Mouse (Mus musculus): ENCODE measurements around the gene Otulin. TPM values are rescaled to one million over a fixed set of nuclear protein-coding genes. Genes with fewer than 3 reads are reported as not detected.

Otulin gene
- polyA plus RNA-seq, 1 experiment = 36.9 TPM

DNA sequence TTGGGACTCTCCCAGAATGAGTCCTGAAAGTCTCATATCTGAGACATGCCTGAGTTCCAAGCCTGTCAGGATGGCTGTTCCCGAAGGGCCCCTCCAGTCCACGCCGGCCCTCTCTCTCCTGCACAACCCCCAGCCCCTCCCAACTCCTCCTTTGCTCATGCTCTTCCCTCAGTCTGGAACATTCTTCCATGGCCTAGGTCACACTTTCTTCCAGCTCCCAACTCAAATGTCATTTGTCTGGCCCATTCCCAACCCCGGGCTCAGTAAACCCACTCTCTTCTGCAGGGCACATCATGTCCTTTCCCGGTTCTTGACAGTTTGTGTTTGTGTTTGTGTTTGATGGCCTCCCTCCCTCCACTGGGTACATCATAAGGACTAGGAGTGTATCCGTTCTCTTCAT is 43.5 kb upstream of the Otulin start:
- Histone ChIP-seq H3ac (ENCODE audit: control insufficient read depth, insufficient read length) (no peak overlapping the region), H3K4me3 (no peak overlapping the region), H3K79me2 (ENCODE audit: control insufficient read depth, insufficient read depth) (no peaks in the 10 kb centered on the region), H3K36me3 (ENCODE audit: control insufficient read depth, insufficient read depth) (no peaks in the 10 kb centered on the region), H3K4me2 (ENCODE audit: low read depth) (no peak overlapping the region), H3K27me3 (ENCODE audit: control insufficient read depth, insufficient read depth, insufficient read length) (peaks cover 41% of the 10 kb centered on the region)
- TF ChIP-seq CEBPB (IDR thresholded peaks at IDR 0.05; ENCODE audit: insufficient read depth, poor library complexity, severe bottlenecking) = no peak

- H3K27me3 ChIP-seq (ENCODE audit: control insufficient read depth, insufficient read depth, insufficient read length) = peaks cover 40% of the 10 kb centered on the region
- H3K4me2 ChIP-seq (ENCODE audit: low read depth) = no peak overlapping the region
- H3K79me2 ChIP-seq (ENCODE audit: control insufficient read depth, insufficient read depth) = no peaks in the 10 kb centered on the region
- no peak overlapping the region for H3ac ChIP-seq (ENCODE audit: control insufficient read depth, insufficient read length)
- no peak overlapping the region for H3K4me3 ChIP-seq
- H3K36me3 ChIP-seq (ENCODE audit: control insufficient read depth, insufficient read depth) = no peaks in the 10 kb centered on the region
- TF ChIP-seq TCF12 (IDR thresholded peaks at IDR 0.05; ENCODE audit: insufficient read depth, poor library complexity, severe bottlenecking) (no peak), MYOG (IDR thresholded peaks at IDR 0.05; ENCODE audit: control insufficient read depth in 1 of 3, insufficient read depth in 1 of 3, insufficient read length in 2 of 3, low read depth in 2 of 3) (no peak), USF1 (IDR thresholded peaks at IDR 0.05; ENCODE audit: low read depth) (no peak), REST (IDR thresholded peaks at IDR 0.05; ENCODE audit: insufficient read depth, insufficient read length) (no peak), E2F4 (IDR thresholded peaks at IDR 0.05; ENCODE audit: insufficient read depth) (no peak), MYOD1 (IDR thresholded peaks at IDR 0.05; ENCODE audit: control insufficient read depth in 1 of 3, insufficient read length in 2 of 3, low read depth in 2 of 3) (no peak), MAX (IDR thresholded peaks at IDR 0.05; ENCODE audit: low read depth) (no peak), TCF3 (IDR thresholded peaks at IDR 0.05; ENCODE audit: insufficient read length, low read depth) (no peak), POLR2A (IDR thresholded peaks at IDR 0.05; ENCODE audit: insufficient read length, low read depth) (no peak), SRF (IDR thresholded peaks at IDR 0.05; ENCODE audit: control insufficient read depth, insufficient read length, low read depth) (no peak), POLR2AphosphoS2 (IDR thresholded peaks at IDR 0.05; ENCODE audit: insufficient read length, low read depth) (no peak), CEBPB (IDR thresholded peaks at IDR 0.05; ENCODE audit: insufficient read depth, poor library complexity, severe bottlenecking) (no peak)
These were observed 42.7 kb upstream of the Otulin start for GRCm38 (mm10) chr15:27673151-27673550.

DNA sequence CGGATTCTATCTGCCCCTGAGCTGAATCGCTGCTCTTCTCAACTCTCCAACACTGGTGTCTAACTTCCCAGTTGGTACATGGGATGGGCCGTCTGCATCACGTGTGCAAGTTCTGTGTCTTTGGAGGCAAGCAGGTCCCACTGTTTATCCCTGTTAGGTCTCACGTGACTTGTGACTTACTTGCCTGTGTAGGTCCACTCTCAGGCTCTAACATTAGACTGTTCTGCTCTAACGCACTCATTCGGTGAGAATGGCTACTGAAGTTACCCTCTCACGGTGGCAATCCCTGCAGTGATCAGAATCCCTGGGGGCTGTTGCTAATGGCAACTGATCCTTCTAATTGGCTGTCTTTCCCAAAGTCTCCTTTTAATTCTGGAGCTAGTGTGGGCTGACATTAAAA is 41.8 kb upstream of the Otulin start:
- Histone ChIP-seq H3K27me3 (ENCODE audit: control insufficient read depth, insufficient read depth, insufficient read length) (peaks cover 38% of the 10 kb centered on the region), H3ac (ENCODE audit: control insufficient read depth, insufficient read length) (no peak overlapping the region), H3K4me2 (ENCODE audit: low read depth) (no peak overlapping the region), H3K36me3 (ENCODE audit: control insufficient read depth, insufficient read depth) (no peaks in the 10 kb centered on the region), H3K79me2 (ENCODE audit: control insufficient read depth, insufficient read depth) (no peaks in the 10 kb centered on the region), H3K4me3 (no peak overlapping the region)
- TF ChIP-seq MYOD1 (IDR thresholded peaks at IDR 0.05; ENCODE audit: control insufficient read depth in 1 of 3, insufficient read length in 2 of 3, low read depth in 2 of 3) (no peak), POLR2AphosphoS2 (IDR thresholded peaks at IDR 0.05; ENCODE audit: insufficient read length, low read depth) (no peak), CEBPB (IDR thresholded peaks at IDR 0.05; ENCODE audit: insufficient read depth, poor library complexity, severe bottlenecking) (no peak)

GRCm38 (mm10) chr15:27671612-27672245 is 41.2 kb upstream of the Otulin start:
- Histone ChIP-seq H3K4me3 (no peak overlapping the region), H3ac (ENCODE audit: control insufficient read depth, insufficient read length) (no peak overlapping the region), H3K36me3 (ENCODE audit: control insufficient read depth, insufficient read depth) (no peaks in the 10 kb centered on the region), H3K27me3 (ENCODE audit: control insufficient read depth, insufficient read depth, insufficient read length) (peaks cover 36% of the 10 kb centered on the region), H3K79me2 (ENCODE audit: control insufficient read depth, insufficient read depth) (no peaks in the 10 kb centered on the region), H3K4me2 (ENCODE audit: low read depth) (no peak overlapping the region)
- TF ChIP-seq POLR2A (IDR thresholded peaks at IDR 0.05; ENCODE audit: insufficient read length, low read depth) = no peak
- TF ChIP-seq MAX (IDR thresholded peaks at IDR 0.05; ENCODE audit: low read depth) = no peak
- no peak for TF ChIP-seq REST (IDR thresholded peaks at IDR 0.05; ENCODE audit: insufficient read depth, insufficient read length)
- no peak for TF ChIP-seq MYOG (IDR thresholded peaks at IDR 0.05; ENCODE audit: control insufficient read depth in 1 of 3, insufficient read depth in 1 of 3, insufficient read length in 2 of 3, low read depth in 2 of 3)
- TF ChIP-seq SRF (IDR thresholded peaks at IDR 0.05; ENCODE audit: control insufficient read depth, insufficient read length, low read depth) = no peak

DNA sequence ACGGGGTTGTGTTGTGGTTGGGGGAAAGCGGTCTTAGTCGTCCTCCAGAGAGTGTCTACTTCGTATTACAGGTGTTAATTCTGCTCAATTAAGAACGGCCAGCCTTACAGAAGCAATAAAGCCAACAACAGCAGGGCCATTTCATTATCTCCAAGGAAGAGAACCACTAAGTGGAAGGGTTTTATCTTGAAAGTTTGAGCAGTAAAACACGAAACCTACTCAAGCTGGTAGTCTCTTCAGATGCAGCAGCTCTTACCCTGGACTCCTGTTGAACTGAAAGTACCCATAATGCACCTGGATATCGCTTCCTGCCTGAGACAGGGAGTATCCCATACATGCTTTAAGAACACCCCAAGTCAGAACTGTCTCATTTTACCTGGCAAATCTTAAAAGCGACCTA is 40.2 kb upstream of the Otulin start:
- H3K79me2 ChIP-seq (ENCODE audit: control insufficient read depth, insufficient read depth) = no peaks in the 10 kb centered on the region
- no peak overlapping the region for H3ac ChIP-seq (ENCODE audit: control insufficient read depth, insufficient read length)
- no peaks in the 10 kb centered on the region for H3K36me3 ChIP-seq (ENCODE audit: control insufficient read depth, insufficient read depth)
- no peak for TF ChIP-seq CEBPB (IDR thresholded peaks at IDR 0.05; ENCODE audit: insufficient read depth, poor library complexity, severe bottlenecking)
- TF ChIP-seq POLR2A (IDR thresholded peaks at IDR 0.05; ENCODE audit: insufficient read length, low read depth) = no peak
- TF ChIP-seq TCF12 (IDR thresholded peaks at IDR 0.05; ENCODE audit: insufficient read depth, poor library complexity, severe bottlenecking) = no peak
- TF ChIP-seq SRF (IDR thresholded peaks at IDR 0.05; ENCODE audit: control insufficient read depth, insufficient read length, low read depth) = no peak
- no peak for TF ChIP-seq POLR2AphosphoS2 (IDR thresholded peaks at IDR 0.05; ENCODE audit: insufficient read length, low read depth)
- no peak for TF ChIP-seq TCF3 (IDR thresholded peaks at IDR 0.05; ENCODE audit: insufficient read length, low read depth)
- no peak for TF ChIP-seq MYOG (IDR thresholded peaks at IDR 0.05; ENCODE audit: control insufficient read depth in 1 of 3, insufficient read depth in 1 of 3, insufficient read length in 2 of 3, low read depth in 2 of 3)
- no peak for TF ChIP-seq USF1 (IDR thresholded peaks at IDR 0.05; ENCODE audit: low read depth)
- no peak for TF ChIP-seq MYOD1 (IDR thresholded peaks at IDR 0.05; ENCODE audit: control insufficient read depth in 1 of 3, insufficient read length in 2 of 3, low read depth in 2 of 3)
- no peak for TF ChIP-seq E2F4 (IDR thresholded peaks at IDR 0.05; ENCODE audit: insufficient read depth)
- TF ChIP-seq MAX (IDR thresholded peaks at IDR 0.05; ENCODE audit: low read depth) = no peak
- TF ChIP-seq REST (IDR thresholded peaks at IDR 0.05; ENCODE audit: insufficient read depth, insufficient read length) = no peak
- no peak overlapping the region for H3K4me3 ChIP-seq
- no peak overlapping the region for H3K4me2 ChIP-seq (ENCODE audit: low read depth)
- H3K27me3 ChIP-seq (ENCODE audit: control insufficient read depth, insufficient read depth, insufficient read length) = peaks cover 26% of the 10 kb centered on the region

Data from myocyte (in vitro differentiated cells).